Mouse (Mus musculus) frontal cortex, postnatal 14 days (tissue): ENCODE measurements at regions not wholly inside any gene's neighbourhood (a gene's known extent, or its start where the extent isn't known, plus 50 kb on each side); places are given as distances from the start of the nearest gene placed in this dataset.
A peak's percentile ranks its signal among the peaks of the same experiment; 100 is the strongest.

ENCODE experiments used
- DNase-seq, 2 experiments: peaks; one replicate each; pipeline ENCODE4 v3.0.0; 2022; ENCODE audit warnings: low spot score in 2 of 2

- no peak for DNase-seq
Measured at GRCm38 (mm10) chr3:159069957-159070684, 425.1 kb upstream of the Depdc1a start.

- no peak for DNase-seq
Measured at GRCm38 (mm10) chr3:159056960-159057525, 438.2 kb upstream of the Depdc1a start.

- peak; percentile 30 to 39 for DNase-seq
Measured at GRCm38 (mm10) chr3:159034806-159035205, 460.4 kb upstream of the Depdc1a start.

- no peak for DNase-seq
Measured at GRCm38 (mm10) chr3:159031581-159031980, 463.7 kb upstream of the Depdc1a start.

- DNase-seq: peak; percentile 37 to 50
Measured at GRCm38 (mm10) chr3:159030675-159031074, 464.6 kb upstream of the Depdc1a start.

GRCm38 (mm10) chr3:159029951-159030350 is 465.3 kb upstream of the Depdc1a start:
- DNase-seq: no peak

DNA sequence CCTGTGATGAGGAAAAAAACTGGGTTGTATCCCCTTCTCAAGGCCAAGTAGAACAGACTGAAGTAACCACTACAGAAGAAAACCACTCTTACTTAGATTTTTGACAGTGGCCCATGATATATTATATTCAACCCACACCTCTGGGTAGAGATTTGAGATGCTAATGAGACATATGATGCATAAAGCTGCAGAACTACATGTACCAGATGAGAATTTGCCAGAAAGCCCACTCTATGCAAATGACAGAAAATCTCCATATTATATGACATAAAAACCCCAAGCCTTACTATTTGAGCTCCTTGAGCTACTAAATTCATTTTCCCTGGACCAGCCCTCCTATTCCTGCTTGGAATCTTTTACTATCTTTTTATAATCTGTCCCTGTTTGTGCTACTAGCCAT is 458.4 kb upstream of the Lrrc7 start:
- DNase-seq: no peak

DNA sequence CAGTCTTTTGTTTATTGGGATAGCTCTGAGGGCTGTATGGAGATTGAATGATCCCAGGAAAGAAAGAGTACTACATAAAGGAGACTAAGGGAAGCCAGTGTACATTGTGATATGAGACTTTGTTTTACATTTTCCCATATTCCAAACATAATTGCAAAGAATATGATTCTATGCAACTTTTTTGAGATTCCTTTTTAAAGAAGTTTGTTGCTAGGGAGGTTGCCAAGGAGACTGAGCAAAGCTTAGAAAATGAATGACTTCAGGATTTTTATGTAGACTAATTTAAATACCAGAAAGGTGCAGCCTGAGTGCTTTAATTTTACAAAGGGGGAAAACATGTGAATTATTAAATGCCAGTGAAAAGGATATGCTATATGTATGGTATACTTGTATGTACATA is 455.2 kb upstream of the Lrrc7 start:
- no peak for DNase-seq

DNA sequence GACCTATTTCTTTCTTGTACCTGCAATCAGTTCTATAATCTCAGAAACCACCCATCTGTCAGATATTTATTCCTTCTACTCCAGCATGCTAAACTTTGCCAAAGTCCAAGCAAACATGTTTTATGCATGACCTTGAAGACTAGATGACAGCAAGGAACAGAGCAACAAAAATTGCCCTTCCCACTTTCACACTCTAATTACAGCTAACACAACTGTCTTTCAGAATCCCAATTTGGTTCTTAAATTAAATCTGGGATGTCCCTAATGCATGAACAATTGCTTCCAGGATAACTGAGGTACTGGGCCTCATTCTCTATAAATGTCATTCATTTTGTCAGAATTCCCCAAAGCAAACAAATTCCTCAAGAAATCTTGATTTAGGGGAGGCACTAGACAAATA is 454.4 kb upstream of the Lrrc7 start:
- DNase-seq: no peak

DNA sequence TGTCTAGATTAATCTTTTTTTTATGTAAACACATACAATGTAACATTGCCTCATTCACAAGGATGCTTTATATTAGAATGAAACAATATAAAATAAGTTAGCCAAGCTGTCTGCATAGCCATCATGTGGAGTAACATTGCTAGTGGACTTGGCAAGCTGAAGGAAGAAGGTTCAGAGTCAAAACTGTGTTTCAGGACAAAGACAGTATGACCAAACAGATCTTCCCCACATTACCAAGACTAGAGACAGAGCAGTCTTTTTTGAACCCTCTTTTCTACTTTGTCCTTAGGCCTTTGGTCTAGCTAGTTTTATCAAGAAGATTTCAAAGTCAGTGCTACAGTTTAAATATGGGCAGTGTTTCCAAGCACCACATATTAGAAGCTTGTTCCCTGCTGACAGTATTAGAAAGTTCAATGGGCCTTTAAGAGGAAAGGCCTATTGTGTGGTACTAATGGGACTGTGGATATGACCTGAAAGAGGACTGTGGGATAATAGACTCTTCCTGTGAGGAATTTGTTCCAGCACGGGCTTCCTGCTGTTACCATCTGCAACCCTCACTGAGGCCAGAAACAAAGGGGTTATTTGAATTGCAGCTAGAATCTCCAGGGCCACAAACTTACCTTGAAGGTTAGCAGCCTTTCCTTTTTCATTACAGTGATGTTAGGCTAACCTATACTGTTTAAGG is 449.1 kb upstream of the Lrrc7 start:
- no peak for DNase-seq

DNA sequence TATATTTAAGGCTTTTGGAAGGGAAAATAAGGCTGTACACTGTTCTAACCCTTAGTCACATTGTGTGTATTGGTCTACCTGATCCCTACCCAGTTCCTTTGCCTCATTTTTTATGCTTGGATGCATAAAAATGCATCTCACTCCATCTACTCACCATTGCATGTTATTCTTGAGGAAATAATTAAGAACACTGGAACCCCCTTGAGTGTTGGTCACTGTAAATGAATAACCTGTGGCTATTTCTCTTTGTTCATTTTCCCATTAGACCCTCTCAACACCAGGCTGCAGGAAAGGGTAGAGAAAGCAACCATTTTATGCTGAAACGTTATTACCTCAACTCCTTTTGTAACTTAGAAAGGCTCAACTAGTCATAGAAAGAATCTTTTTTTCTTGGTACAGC is 442.0 kb upstream of the Lrrc7 start:
- no peak for DNase-seq

GRCm38 (mm10) chr3:158985438-158986111 is 423.6 kb upstream of the Lrrc7 start:
- DNase-seq: no peak

- no peak for DNase-seq
Measured at GRCm38 (mm10) chr3:158947063-158947462, 385.0 kb upstream of the Lrrc7 start.

- DNase-seq: no peak
Measured at GRCm38 (mm10) chr3:158905104-158905503, 343.1 kb upstream of the Lrrc7 start.

- DNase-seq: no peak
Measured at GRCm38 (mm10) chr3:158899458-158899857, 337.4 kb upstream of the Lrrc7 start.

DNA sequence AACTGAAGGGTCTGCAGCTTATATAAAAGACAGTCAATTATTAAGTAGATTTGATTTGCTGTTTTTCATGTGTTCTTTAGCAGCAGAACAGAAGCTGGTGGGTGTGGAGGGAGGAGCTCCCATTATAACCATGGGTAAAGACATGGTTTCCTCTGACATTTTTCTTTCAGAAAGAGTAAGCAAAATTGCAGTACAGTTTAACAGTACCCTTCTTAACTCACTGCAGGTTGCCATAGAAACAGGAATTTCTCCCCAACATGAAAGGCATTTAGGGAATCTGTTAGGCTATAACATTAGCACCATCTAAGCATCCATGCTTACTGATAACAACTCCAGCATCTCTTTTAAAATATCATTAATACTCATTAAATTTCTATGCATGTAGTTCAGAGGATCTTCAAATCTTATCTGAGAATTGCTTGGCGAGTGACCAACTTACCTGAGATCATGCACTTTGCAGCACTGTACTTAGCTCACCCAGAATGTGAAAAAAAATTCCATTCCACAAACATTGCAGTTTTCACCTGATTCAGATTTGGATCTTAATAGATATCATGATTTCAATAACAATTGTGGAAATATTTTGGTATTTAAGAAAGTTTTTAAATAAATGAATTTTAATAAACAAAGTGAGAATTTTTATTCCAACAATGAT is 324.8 kb upstream of the Lrrc7 start:
- DNase-seq: no peak

DNA sequence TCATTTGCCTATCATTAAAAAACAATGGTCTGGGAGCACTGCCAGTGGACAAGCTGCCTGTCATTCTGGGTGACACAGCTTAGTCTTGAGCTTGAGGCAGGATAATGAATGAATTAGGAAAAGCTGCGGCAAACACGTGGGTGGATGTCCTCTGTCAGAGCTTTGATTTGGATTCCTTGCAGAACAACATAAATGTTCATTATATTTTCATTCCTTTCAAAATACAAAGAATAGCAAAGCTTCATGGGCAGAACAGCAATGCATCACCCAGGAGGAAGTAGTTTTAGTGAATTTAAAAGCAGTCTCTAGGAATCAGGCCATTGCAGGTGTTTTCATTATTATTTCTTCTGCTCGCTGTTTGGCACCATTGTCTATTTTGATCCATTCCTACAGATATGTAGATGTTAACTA is 324.3 kb upstream of the Lrrc7 start:
- DNase-seq: peak; percentile 6 to 10
